Mouse (Mus musculus) urinary bladder, postnatal 14 days (tissue): Measurements from ENCODE around the gene Pnpo.
A peak's percentile ranks its signal among the peaks of the same experiment; 100 is the strongest.

Experiments used
- DNase-seq: peaks from one replicate; pipeline ENCODE4 v3.0.0; 2021; ENCODE audit warnings: low spot score

The Pnpo gene

GRCm38 (mm10) chr11:96943746-96944304, at the start of gene Pnpo:
Pnpo (minus strand) TSS chr11:96943986.
- peak; percentile 91 for DNase-seq

- no peak for DNase-seq
These were observed 49.0 kb upstream of the Pnpo start for GRCm38 (mm10) chr11:96992722-96993311.

GRCm38 (mm10) chr11:96991501-96991900, 47.7 kb upstream of the Pnpo start:
- DNase-seq: no peak

GRCm38 (mm10) chr11:96987873-96988655, 44.3 kb upstream of the Pnpo start:
- DNase-seq: no peak

DNA sequence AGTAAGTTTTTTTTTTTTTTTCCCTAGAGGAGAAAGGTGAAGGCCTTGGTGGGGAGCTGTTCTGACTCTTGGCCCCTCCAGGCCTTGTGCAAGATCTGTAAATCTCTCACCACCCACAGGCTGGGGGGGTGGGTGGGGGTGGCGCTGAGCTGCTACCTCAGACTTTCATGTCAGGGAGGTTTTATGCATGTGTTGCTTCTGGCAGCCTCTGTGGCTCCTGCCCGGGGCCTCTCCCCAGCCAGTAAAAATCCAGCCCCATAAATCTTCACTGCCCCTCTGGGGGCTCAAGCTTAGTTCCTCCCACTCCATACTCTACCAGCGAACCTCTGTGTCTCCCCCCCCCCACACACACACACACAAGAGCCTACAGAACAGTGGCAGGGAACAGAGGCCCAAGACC, 42.7 kb upstream of the Pnpo start:
- DNase-seq: no peak

GRCm38 (mm10) chr11:96984903-96985302, 41.1 kb upstream of the Pnpo start:
- DNase-seq: no peak

- no peak for DNase-seq
These were observed 39.1 kb upstream of the Pnpo start, which contains the start of gene Sp2 for GRCm38 (mm10) chr11:96982859-96983258. Sp2 (minus strand) TSS chr11:96982959.

DNA sequence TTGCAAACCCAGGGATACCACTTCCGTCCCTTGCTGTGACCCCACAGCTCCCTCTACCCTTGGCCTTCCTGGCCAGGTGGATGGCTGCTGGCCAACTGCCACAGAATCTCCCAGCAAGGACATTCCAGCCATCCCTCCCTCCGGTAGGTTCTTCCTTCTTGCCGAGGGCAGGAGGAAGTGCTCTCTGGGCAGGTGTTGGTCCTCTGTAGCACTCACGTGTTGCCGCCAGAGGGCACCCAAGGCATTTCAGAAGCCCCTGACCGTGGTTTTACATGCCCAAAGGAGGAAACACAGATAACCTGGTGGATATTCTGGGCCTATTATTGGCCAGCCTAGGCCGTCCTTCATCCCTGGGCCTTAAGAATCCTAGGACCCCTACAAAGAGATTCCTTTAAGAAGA, 38.6 kb upstream of the Pnpo start:
- DNase-seq: peak; percentile 85

DNA sequence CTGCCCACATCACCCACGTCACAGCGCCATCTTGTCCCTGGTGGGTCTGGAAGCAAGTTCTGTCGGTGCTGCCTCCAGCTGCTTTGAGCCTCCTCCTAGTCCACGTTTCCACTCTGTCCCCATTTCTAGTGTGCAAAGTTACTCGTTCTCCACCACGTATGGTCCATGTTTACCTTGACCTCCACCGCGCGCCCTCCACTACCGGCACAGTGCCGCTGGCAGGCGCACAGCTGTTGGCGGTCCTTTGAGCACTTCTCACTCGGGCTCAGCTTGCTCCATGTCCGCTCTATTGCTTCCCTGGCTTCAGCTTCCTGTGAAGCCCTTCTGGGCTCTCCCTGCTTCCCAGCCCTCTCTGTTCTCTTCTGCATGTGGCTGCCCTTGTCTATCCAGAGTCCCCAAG, 37.7 kb upstream of the Pnpo start:
- no peak for DNase-seq

DNA sequence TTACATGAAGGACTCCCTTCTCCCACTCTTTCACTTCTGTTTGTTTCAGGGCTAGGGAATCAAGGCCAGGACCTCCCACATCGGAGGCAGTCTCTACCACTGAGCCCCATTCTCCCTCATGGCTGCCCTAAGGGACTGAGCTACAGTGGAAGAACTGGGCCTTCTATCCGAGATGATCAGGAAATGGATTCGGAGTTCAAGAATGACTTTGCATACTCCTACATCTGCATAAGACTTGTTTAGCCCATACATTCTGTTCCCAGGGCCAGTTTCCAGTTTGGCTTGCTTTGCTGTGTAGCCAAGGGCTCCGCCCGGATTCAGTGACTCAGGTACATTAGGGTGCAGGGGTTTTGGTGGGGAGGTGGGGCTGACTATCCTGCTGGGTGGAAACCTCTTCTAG, 36.2 kb upstream of the Pnpo start:
- no peak for DNase-seq

GRCm38 (mm10) chr11:96979329-96979728, 35.5 kb upstream of the Pnpo start:
- no peak for DNase-seq

- DNase-seq: no peak
These were observed 34.8 kb upstream of the Pnpo start for GRCm38 (mm10) chr11:96978401-96979246.

- peak; percentile 98 for DNase-seq
These were observed 34.0 kb upstream of the Pnpo start for GRCm38 (mm10) chr11:96977606-96978400.

DNA sequence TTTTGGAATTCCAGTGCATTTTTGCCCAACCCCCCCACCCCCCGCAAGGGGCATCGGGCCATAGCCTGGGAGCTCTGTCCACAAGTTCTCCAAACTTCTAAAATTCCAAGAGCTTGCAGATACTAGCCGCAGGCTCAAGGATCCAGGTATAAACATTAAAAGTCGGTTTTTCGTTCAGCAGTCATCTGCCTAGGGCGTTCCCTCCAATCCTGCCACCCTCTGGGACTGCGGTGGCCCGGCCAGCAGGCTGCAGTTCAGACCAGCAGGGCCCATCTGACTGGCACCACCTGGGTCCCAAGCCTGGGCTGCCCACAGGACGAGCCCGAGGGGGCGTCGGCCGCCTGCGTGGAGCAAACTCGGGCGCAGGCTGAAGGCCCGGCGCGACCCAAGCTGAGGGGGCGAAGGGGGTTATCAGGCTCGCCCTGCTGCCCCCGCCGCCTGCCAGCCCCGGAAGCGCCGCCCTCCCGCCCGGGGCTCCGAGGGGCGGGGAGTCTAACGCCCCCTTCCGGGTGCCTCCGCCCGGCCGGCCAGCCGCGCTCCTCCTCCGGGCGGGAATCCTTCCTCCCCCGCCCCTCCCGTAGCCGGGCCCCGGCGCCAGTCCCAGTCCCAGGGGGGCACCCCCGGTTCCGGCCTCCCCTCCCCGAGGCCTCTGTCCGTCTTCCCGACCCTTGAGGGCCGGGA, 33.3 kb upstream of the Pnpo start:
- peak; percentile 86 for DNase-seq

DNA sequence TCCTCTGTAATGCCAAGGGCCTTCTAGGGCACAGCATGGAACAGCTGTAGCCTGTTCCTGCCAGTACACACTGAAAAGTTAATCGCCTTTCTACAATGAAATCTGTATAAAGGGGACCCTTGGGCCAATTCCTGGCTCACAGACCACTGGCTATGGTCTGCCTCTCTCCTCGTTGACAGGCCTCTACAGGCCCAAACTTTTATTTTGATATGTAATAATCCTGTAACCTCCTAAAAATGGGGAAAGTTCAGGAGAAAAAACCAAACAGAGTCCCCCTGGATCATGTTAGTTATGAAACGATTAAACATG, 32.5 kb upstream of the Pnpo start:
- no peak for DNase-seq

DNA sequence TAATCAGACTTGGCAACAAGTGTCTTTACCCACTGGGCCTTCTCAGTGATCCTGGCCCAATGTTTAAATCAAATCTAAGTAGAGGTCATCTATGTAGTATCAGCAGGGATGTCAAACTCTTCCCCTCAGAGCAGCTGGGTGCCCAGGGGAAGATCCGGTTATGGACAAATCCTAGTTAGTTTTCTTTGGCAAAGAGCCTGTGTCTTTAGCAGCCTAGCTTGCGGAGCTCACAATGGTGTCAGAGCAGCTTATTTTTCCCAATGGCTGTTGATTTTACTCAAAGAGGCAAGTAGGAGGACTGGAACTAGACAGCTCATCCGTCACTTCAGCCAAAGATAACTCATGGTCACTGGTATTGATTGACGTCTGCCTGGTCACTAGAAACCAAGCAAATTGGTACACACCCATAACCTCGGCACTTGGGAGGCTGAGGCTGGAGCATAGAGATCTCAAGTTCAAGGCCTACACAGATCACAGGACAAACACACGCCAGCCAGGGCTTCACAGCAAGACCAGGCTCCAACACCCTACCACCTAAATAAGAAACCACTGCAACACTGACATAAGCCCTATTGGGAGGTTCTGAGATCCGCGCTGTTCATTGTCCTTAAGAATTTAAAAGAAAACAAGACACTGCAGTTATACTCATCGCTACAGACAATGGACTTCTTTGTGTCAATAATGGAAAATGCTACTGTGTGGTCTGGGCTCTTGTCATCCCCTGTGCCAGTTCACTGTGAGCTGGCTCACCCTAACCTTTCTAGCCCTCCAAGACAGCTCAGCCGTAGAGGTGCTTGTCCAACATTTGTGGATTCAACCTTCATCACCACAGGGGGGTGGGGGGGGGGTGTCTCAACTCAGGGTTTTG, 32.0 kb upstream of the Pnpo start:
- no peak for DNase-seq

DNA sequence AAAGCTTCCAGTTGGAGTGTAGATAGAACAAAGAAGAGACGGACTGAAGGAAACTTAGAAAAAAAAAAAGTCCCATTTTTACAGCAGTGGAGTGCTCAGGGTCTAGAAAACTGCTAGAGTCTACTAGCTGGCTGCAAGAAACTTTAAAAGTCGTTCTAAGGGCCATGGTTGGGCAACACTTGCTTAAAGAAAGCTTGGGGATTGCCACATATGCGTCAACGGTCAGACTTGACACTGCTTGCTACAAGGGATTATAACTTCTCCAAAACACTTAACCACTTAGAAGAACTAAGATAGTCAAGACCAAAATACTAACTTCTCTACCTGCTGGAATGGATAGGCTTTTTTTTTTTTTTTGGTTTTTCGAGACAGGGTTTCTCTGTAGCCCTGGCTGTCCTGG, 31.0 kb upstream of the Pnpo start:
- no peak for DNase-seq

DNA sequence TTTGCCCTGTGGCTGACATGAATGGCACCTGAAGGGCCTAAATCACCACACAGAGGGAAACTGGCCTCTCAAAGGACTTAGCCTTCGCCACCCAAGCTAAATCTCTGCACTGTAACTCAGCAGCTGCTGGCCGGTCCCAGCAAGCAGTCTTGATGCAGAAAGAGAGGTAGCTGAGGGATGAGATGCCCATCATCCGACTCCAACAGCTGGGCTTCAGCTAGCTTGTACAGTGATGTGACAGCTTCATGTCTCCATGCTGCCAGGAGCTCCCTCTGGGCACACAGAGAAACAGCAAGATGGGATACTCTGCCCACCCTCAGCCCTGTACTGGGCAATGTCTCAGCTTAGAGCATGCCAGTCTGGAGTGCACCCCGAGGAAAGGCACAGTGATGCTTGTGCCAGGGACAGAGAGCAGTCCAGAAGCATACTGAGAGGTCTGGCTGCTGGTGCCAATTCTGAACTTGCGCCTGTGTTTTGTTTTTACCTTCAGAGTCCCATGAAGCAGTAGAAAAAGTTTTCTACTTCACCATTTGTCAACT, 29.7 kb upstream of the Pnpo start:
- no peak for DNase-seq

DNA sequence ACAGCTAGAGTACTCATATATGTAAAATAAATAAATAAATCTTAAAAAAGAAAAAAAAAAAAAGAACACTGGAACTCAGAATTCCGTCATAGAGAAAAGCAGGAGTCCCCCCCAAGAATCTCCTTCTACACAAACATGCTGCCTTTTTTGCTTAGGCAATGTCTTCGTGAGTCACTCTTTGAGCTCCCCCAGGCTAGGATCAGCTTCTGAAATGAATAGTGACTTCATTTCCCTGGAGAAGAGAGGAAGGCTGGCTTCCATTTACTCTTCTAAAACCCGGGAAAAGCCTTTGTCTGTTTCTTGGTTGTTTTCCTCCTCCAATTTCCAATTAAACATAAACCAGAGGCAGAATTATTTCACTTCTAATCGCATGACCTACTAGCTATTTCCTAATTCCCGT, 29.1 kb upstream of the Pnpo start:
- no peak for DNase-seq

DNA sequence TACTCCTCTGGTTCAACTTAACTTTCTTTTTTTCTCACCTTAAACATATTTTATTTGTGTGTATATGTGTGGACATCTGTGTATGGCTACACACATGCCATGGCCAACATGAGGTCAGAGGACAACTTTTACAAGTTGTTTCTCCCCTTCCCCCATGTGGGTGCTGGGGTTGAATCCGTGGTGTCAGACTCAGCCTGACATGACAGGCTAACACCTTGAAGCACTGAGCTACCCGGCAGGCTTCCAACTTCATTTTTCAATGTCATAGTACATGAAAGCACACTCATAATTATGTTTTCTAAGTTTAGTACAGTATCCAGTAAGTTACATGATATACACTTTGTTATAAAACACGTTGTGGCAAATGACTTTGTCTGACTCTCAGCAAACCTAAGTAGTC, 26.6 kb upstream of the Pnpo start:
- DNase-seq: no peak
